17 mouse cellular contexts compared by ENCODE assay signal in the genomic region with DNA sequence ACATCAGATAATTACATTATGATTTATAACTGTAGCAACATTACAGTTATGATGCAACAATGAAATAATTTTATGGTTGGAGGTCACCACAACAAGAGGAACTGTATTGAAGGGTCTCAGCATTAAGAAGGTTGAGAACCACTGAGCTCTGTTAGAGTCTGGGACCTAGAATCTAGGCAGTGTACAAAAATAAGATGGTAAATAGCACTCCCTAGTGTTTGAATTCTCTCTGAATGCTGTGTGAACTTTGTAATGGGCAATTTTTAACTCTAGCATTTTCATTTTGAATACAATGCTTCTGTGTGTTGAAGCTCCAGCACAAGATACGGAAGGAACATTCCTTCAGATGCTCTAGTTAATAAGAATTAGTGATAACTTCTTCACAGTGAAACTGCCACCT. TPM values are rescaled to one million over a fixed set of nuclear protein-coding genes. Genes with fewer than 3 reads are reported as not detected.
DNase-seq lines count a peak whose midpoint lies in the region; ATAC-seq and TF ChIP-seq lines count a peak whose summit lies in the region.
"Had no signal": no experiment of that assay in that cellular context is flagged by ENCODE, and none has a peak within 500 bp of the region (broad histone marks: within the 10 kb centered on the region; RNA-seq: fewer than 3 reads in every experiment).

No protein-coding gene starts in this region.

- no peak overlapping the region for H3K4me3 ChIP-seq in midbrain, postnatal 0 days (ENCODE audit: low read depth, low read length)
- no peak overlapping the region for H3K4me3 ChIP-seq in midbrain, embryonic 10.5 days
- H3K4me3 ChIP-seq: heart, embryonic 15.5 days; limb, embryonic 15.5 days; midbrain, embryonic 12.5 days had no signal

- no peaks in the 10 kb centered on the region for H3K36me3 ChIP-seq in midbrain, postnatal 0 days (ENCODE audit: insufficient read depth, low read length)
- no peaks in the 10 kb centered on the region for H3K36me3 ChIP-seq in midbrain, embryonic 10.5 days
- H3K36me3 ChIP-seq: heart, embryonic 15.5 days; limb, embryonic 15.5 days; midbrain, embryonic 12.5 days had no signal

- H3K27me3 ChIP-seq in midbrain, postnatal 0 days (ENCODE audit: insufficient read depth, low read length): no peaks in the 10 kb centered on the region
- no peaks in the 10 kb centered on the region for H3K27me3 ChIP-seq in midbrain, embryonic 10.5 days (ENCODE audit: low read depth, poor library complexity, severe bottlenecking)
- H3K27me3 ChIP-seq: heart, embryonic 15.5 days; limb, embryonic 15.5 days; midbrain, embryonic 12.5 days had no signal

- no peak overlapping the region for H3K4me2 ChIP-seq in midbrain, postnatal 0 days (ENCODE audit: low read depth, low read length, poor library complexity, severe bottlenecking)
- H3K4me2 ChIP-seq: heart, embryonic 15.5 days; limb, embryonic 15.5 days; midbrain, embryonic 12.5 days had no signal

- no peak overlapping the region for H3K9ac ChIP-seq in midbrain, postnatal 0 days (replicated peaks; ENCODE audit: low read length, poor library complexity, severe bottlenecking)
- H3K9ac ChIP-seq: heart, embryonic 15.5 days; limb, embryonic 15.5 days; midbrain, embryonic 12.5 days had no signal

- TF ChIP-seq CTCF in midbrain, postnatal 0 days (IDR thresholded peaks at IDR 0.05): peak; percentile 19; the same call in 1 of the 2 replicates

- peak; percentile 6 for DNase-seq in embryo, embryonic 10 days (ENCODE audit: low spot score)
- DNase-seq in embryo, embryonic 9.5 days (ENCODE audit: extremely low spot score): no peak
- DNase-seq in kidney, adult 9 months: peak; percentile 27
- DNase-seq in kidney, postnatal 25 days: no peak
- peak; percentile 8 for DNase-seq in midbrain, postnatal 0 days (ENCODE audit: low spot score)
- DNase-seq in midbrain, embryonic 10.5 days (ENCODE audit: low spot score): no peak
- no peak for DNase-seq in right cerebral cortex, adult 2 months (ENCODE audit: low spot score in 2 of 2)
- DNase-seq: adrenal gland, postnatal 14 days; cerebellum, postnatal 25 days; lung, postnatal 10 days; spleen, adult 18-20 months had no signal

- no peak overlapping the region for H3K27ac ChIP-seq in midbrain, postnatal 0 days (ENCODE audit: low read depth, low read length)
- no peak overlapping the region for H3K27ac ChIP-seq in midbrain, embryonic 10.5 days (replicated peaks)
- H3K27ac ChIP-seq: heart, embryonic 15.5 days; limb, embryonic 15.5 days; midbrain, embryonic 12.5 days had no signal

- H3K9me3 ChIP-seq in midbrain, postnatal 0 days (ENCODE audit: low read length): no peaks in the 10 kb centered on the region
- H3K9me3 ChIP-seq in midbrain, embryonic 10.5 days (replicated peaks): no peaks in the 10 kb centered on the region
- H3K9me3 ChIP-seq: heart, embryonic 15.5 days; limb, embryonic 15.5 days; midbrain, embryonic 12.5 days had no signal

- no peaks in the 10 kb centered on the region for H3K4me1 ChIP-seq in midbrain, postnatal 0 days (ENCODE audit: insufficient read depth, low read length)
- peaks cover 2% of the 10 kb centered on the region; the same call in 1 of the 2 replicates for H3K4me1 ChIP-seq in midbrain, embryonic 10.5 days
- H3K4me1 ChIP-seq: heart, embryonic 15.5 days; limb, embryonic 15.5 days; midbrain, embryonic 12.5 days had no signal

- WGBS in midbrain, postnatal 0 days: 89% methylated on average over 1 of the region's 1 CpGs
- WGBS in midbrain, embryonic 10.5 days: 93% methylated on average over 1 of the region's 1 CpGs

- ATAC-seq in midbrain, postnatal 0 days (ENCODE audit: low FRiP score): no peak
- peak; percentile 51; the same call in 1 of the 2 replicates for ATAC-seq in megakaryocyte progenitor cell, adult 5-6 weeks (replicated peaks; ENCODE audit: poor library complexity)
- ATAC-seq: forebrain, embryonic 16.5 days; hindbrain, embryonic 16.5 days had no signal

RNA-seq across cellular contexts. Expression of gene Aldh1a7, which starts 0.9 kb away (rescaled TPM):
- 0.93 and 1.2 TPM in 2 replicates for total RNA-seq in midbrain, postnatal 0 days (2014; rRNA removed)
- polyA plus RNA-seq in midbrain, postnatal 0 days (2015; fragmentation: Nextera tagmentation; extraction: Ambion mirVana): 0.98 and 1.2 TPM in 2 replicates
- 0.47 and 2.4 TPM in 2 replicates for polyA plus RNA-seq in midbrain, embryonic 10.5 days (2016; fragmentation: Nextera tagmentation; extraction: Ambion mirVana)
- total RNA-seq in megakaryocyte progenitor cell, adult 5-6 weeks (2015): 2.7 and 6.7 TPM in 2 replicates
- 4.8 and 7.3 TPM in 2 replicates for total RNA-seq in megakaryocyte progenitor cell, adult 5-6 weeks (2017)

Comparison
In these comparisons a context has a peak if more than half of its experiments do, and no peak if none do; other contexts are left out.
1. DNase-seq: peak in embryo, embryonic 10 days (single experiment), kidney, adult 9 months (single experiment) and midbrain, postnatal 0 days (single experiment); none in embryo, embryonic 9.5 days (single experiment), kidney, postnatal 25 days (0 of 2), midbrain, embryonic 10.5 days (single experiment) and right cerebral cortex, adult 2 months (0 of 2).